Mouse (Mus musculus) lung, embryonic 15.5 days (tissue): Measurements from ENCODE around the gene Helz. TPM values are rescaled to one million over a fixed set of nuclear protein-coding genes. Genes with fewer than 3 reads are reported as not detected.
A peak's percentile ranks its signal among the peaks of the same experiment; 100 is the strongest.
"Not testable (repeated sequence)": the region's sequence is repeated elsewhere in the genome, so short reads cannot be mapped to it uniquely, and the experiment has no call there.

ENCODE experiments used
- ATAC-seq: fragments of 200-750 bp; cut with Nextera tagmentation; 2 replicates; pipeline ENCODE4 v1.8.0; 2017; ENCODE audit warnings: moderate number of reproducible peaks, borderline replicate concordance; ENCODE audit not compliant: low FRiP score, low TSS enrichment; ENCODE audit errors: extremely low read depth
- H3K27ac ChIP-seq: fragments of 300-500 bp; sonication (generic); 2 replicates; pipeline ENCODE4 v1.5.1; 2015; ENCODE audit warnings: moderate library complexity, mild to moderate bottlenecking, inconsistent platforms
- H3K27me3 ChIP-seq: fragments of 300-500 bp; sonication (generic); 2 replicates; pipeline ENCODE4 v1.6.1; 2015; ENCODE audit warnings: inconsistent platforms
- H3K36me3 ChIP-seq: fragments of 300-500 bp; sonication (generic); 2 replicates; pipeline ENCODE4 v1.6.1; 2015; ENCODE audit warnings: inconsistent platforms
- H3K4me1 ChIP-seq: fragments of 300-500 bp; sonication (generic); 2 replicates; pipeline ENCODE4 v1.6.1; 2015; ENCODE audit warnings: inconsistent platforms
- H3K4me2 ChIP-seq: fragments of 300-500 bp; sonication (generic); 2 replicates; pipeline ENCODE4 v1.6.1; 2015; ENCODE audit warnings: inconsistent platforms, mild to moderate bottlenecking, moderate library complexity
- H3K4me3 ChIP-seq: fragments of 300-500 bp; sonication (generic); 2 replicates; pipeline ENCODE4 v1.5.1; 2015; ENCODE audit warnings: mild to moderate bottlenecking, inconsistent platforms
- H3K9ac ChIP-seq: fragments of 300-500 bp; sonication (generic); 2 replicates; pipeline ENCODE4 v1.6.1; 2015; ENCODE audit warnings: inconsistent platforms
- H3K9me3 ChIP-seq: fragments of 300-500 bp; sonication (generic); 2 replicates; pipeline ENCODE4 v1.6.1; 2016; ENCODE audit warnings: inconsistent platforms
- WGBS: fragments of 180-500 bp; shearing (Covaris S2); methylation state at CpG from one replicate; pipeline ENCODE4 v1.1.7; 2015; 5-methylcytosine and 5-hydroxymethylcytosine counted together
- polyA plus RNA-seq: library from polyadenylated mRNA; unstranded; fragments of >200 nt; fragmentation: Nextera tagmentation; extraction: Ambion mirVana; gene quantifications from 2 replicates; pipeline ENCODE4 v1.2.1, GENCODE M21; 2015

Gene Helz
- polyA plus RNA-seq, 1 experiment from 2014 or later = 20.2 TPM

DNA sequence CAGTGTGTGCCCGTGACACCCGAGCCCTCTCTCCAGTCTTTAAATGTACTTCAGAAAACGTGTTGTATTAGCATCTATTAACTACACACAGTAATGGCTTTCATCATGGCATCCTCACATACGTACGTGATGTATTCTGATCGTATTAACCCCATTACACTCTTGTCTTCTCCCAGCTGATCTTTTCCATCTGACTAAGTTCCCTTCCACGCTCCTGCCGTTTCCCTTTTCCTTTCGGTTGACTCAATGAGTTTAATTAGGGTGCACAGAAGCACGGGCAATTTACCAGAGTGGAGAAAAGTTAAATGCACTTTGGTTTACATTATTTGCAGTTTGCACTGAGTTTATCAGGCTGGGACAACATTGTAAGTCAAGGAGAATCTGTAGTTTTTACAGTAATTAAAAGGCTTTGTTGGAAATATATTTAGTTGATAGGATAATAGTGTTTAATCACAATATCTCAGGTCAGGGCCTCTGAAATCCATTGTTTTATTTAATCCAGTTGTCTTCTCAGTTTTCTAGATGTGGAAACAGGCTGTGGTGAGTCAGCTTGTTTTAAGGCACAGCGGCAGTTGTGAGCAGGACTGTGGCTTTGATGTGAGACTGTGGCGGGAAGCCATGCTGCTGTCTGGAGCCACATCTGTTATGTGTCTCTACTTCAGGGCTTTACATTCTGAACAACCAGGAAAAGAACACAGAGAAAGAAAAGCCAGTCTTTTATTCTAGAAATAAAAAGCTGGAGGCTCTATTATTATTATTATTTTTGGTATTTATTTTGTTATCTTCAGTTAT lies 37.1 kb downstream of the Helz start:
- no peaks in the 10 kb centered on the region for H3K9me3 ChIP-seq
- 79% methylated on average over 12 of the region's 12 CpGs for WGBS
- no peak overlapping the region for H3K27ac ChIP-seq
- H3K36me3 ChIP-seq = peaks cover 11% of the 10 kb centered on the region; the same call in 1 of the 2 replicates
- no peak for ATAC-seq
- no peak overlapping the region for H3K4me2 ChIP-seq
- H3K9ac ChIP-seq = no peak overlapping the region
- no peaks in the 10 kb centered on the region for H3K27me3 ChIP-seq
- no peak overlapping the region for H3K4me3 ChIP-seq
- no peaks in the 10 kb centered on the region for H3K4me1 ChIP-seq

GRCm38 (mm10) chr11:107586129-107586528 lies 38.4 kb downstream of the Helz start:
- ATAC-seq, H3K4me2 ChIP-seq, H3K27ac ChIP-seq, H3K36me3 ChIP-seq, H3K4me1 ChIP-seq, H3K4me3 ChIP-seq, H3K9ac ChIP-seq, H3K27me3 ChIP-seq, H3K9me3 ChIP-seq: not testable (repeated sequence)
- 78% methylated on average over 5 of the region's 5 CpGs for WGBS

DNA sequence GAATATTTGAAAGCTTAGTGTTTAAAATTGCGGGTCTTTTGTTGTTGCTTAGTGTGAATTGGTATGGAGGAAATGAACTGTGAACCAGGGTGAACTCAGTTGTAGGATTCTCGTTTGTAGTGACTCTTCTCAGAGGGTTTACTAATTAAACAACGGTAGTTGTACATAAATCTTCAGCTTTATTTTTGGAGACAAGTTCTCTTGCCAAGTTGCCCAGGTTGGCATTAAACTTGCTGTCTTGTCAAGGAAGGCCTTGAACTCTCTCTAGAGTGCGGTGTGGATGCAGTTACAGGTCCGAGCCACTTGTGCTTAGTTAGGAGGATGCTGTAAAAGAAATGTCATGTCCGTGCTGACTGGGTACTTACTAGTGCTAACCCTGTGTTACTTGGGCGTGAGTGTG lies 39.4 kb downstream of the Helz start:
- Histone ChIP-seq H3K4me3 (no peak overlapping the region), H3K4me2 (no peak overlapping the region), H3K9me3 (no peaks in the 10 kb centered on the region), H3K4me1 (no peaks in the 10 kb centered on the region), H3K36me3 (no peaks in the 10 kb centered on the region), H3K9ac (no peak overlapping the region), H3K27me3 (no peaks in the 10 kb centered on the region), H3K27ac (no peak overlapping the region)
- ATAC-seq = no peak
- 88% methylated on average over 7 of the region's 7 CpGs for WGBS

DNA sequence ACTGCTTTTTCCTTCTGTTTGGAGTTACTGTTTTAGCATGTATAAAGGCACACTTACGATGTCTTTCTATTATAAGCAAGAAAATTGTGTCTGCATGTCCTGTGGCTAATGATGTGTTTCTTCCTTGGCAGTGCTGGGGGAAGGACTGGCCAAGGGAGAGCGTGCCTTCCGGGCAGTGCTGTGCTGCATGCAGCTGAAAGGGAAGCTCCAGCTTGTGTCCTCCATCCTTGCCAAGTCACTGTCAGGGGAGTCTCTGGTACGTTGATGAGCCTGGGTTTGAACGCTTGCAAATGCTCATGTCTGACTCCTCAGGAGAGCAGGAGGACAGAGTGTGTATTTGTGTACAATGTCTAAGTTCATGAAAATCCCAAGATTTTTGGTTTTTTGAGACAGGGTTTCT lies 44.8 kb downstream of the Helz start:
- 84% methylated on average over 5 of the region's 5 CpGs for WGBS

GRCm38 (mm10) chr11:107597381-107597780 lies 49.7 kb downstream of the Helz start:
- no peak overlapping the region for H3K9ac ChIP-seq
- H3K4me3 ChIP-seq = no peak overlapping the region
- H3K27ac ChIP-seq = no peak overlapping the region
- 94% methylated on average over 4 of the region's 4 CpGs for WGBS
- H3K4me1 ChIP-seq = no peaks in the 10 kb centered on the region
- H3K27me3 ChIP-seq = no peaks in the 10 kb centered on the region
- no peak overlapping the region for H3K4me2 ChIP-seq
- ATAC-seq = no peak
- peaks cover 46% of the 10 kb centered on the region for H3K36me3 ChIP-seq
- H3K9me3 ChIP-seq = no peaks in the 10 kb centered on the region

More for the DNA sequence above, 44.8 kb downstream of the Helz start:
- Histone ChIP-seq H3K27ac (no peak overlapping the region), H3K9ac (no peak overlapping the region), H3K36me3 (peaks cover 23% of the 10 kb centered on the region; the same call in 1 of the 2 replicates), H3K4me3 (no peak overlapping the region), H3K9me3 (no peaks in the 10 kb centered on the region), H3K4me1 (no peaks in the 10 kb centered on the region), H3K4me2 (no peak overlapping the region), H3K27me3 (no peaks in the 10 kb centered on the region)
- ATAC-seq = no peak

- no peaks in the 10 kb centered on the region for H3K27me3 ChIP-seq
- no peaks in the 10 kb centered on the region for H3K9me3 ChIP-seq
- H3K27ac ChIP-seq = no peak overlapping the region
- no peak overlapping the region for H3K4me2 ChIP-seq
- H3K9ac ChIP-seq = no peak overlapping the region
- H3K36me3 ChIP-seq = peaks cover 39% of the 10 kb centered on the region
- no peak for ATAC-seq
- no peaks in the 10 kb centered on the region for H3K4me1 ChIP-seq
- no peak overlapping the region for H3K4me3 ChIP-seq
- 85% methylated on average over 7 of the region's 7 CpGs for WGBS
Measured at GRCm38 (mm10) chr11:107605694-107606093, 58.0 kb downstream of the Helz start.

DNA sequence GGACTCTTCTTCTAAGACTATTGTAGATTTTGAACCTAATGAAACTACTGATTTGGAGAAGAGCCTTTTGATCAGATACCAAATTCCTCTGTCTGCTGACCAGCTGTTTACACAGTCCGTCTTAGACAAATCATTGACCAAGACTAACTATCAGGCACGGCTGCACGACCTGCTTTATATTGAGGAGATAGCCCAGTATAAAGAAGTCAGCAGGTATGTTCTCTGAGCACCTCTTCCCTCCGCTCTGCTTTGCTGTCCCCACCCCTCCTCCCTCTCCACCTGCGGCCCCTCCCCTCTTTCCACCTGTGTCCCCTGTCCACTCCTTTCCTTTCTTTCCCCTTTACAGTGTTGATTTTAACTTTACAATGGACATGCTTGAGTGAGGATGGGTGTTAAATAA lies 66.2 kb downstream of the Helz start:
- H3K36me3 ChIP-seq = peaks cover 26% of the 10 kb centered on the region
- no peak for ATAC-seq
- no peaks in the 10 kb centered on the region for H3K4me1 ChIP-seq
- H3K9ac ChIP-seq = no peak overlapping the region
- H3K4me3 ChIP-seq = no peak overlapping the region
- no peaks in the 10 kb centered on the region for H3K9me3 ChIP-seq
- WGBS = 72% methylated on average over 5 of the region's 5 CpGs
- H3K4me2 ChIP-seq = no peak overlapping the region
- H3K27me3 ChIP-seq = no peaks in the 10 kb centered on the region
- no peak overlapping the region for H3K27ac ChIP-seq

GRCm38 (mm10) chr11:107615696-107616095 lies 68.0 kb downstream of the Helz start:
- H3K4me2 ChIP-seq = no peak overlapping the region
- H3K4me1 ChIP-seq = no peaks in the 10 kb centered on the region
- no peak overlapping the region for H3K4me3 ChIP-seq
- ATAC-seq = no peak
- H3K36me3 ChIP-seq = peaks cover 44% of the 10 kb centered on the region
- no peaks in the 10 kb centered on the region for H3K9me3 ChIP-seq
- WGBS = 86% methylated on average over 4 of the region's 5 CpGs
- H3K9ac ChIP-seq = no peak overlapping the region
- no peak overlapping the region for H3K27ac ChIP-seq
- H3K27me3 ChIP-seq = no peaks in the 10 kb centered on the region

DNA sequence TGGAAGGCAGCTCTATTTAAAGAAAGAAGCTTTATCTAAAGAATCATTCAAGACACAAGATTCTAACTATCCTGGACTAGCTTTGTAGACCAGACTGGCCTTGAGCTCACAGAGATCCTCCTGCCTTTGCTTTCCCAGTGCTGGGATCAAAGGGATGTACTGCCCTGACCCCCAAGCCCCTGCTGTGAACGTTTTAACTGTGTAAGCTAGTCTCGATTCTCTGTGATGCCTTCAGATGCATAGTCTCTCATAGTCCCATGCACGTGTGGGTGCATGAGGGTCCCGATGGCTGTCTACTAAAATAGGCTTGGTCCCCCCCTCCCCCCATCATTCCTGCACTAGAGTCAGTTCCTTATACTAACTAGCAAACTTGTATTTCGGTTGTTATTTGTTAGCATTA lies 70.2 kb downstream of the Helz start:
- no peak overlapping the region for H3K4me3 ChIP-seq
- no peaks in the 10 kb centered on the region for H3K4me1 ChIP-seq
- no peak overlapping the region for H3K4me2 ChIP-seq
- no peak overlapping the region for H3K9ac ChIP-seq
- H3K27me3 ChIP-seq = no peaks in the 10 kb centered on the region
- WGBS = 72% methylated on average over 5 of the region's 5 CpGs
- H3K9me3 ChIP-seq = no peaks in the 10 kb centered on the region
- no peak for ATAC-seq
- no peak overlapping the region for H3K27ac ChIP-seq
- peaks cover 50% of the 10 kb centered on the region for H3K36me3 ChIP-seq

- H3K36me3 ChIP-seq = peaks cover 40% of the 10 kb centered on the region
- no peaks in the 10 kb centered on the region for H3K4me1 ChIP-seq
- no peak overlapping the region for H3K4me2 ChIP-seq
- H3K9ac ChIP-seq = no peak overlapping the region
- H3K27me3 ChIP-seq = no peaks in the 10 kb centered on the region
- no peaks in the 10 kb centered on the region for H3K9me3 ChIP-seq
- ATAC-seq = no peak
- WGBS = 95% methylated on average over 3 of the region's 3 CpGs
- no peak overlapping the region for H3K4me3 ChIP-seq
- no peak overlapping the region for H3K27ac ChIP-seq
Measured at GRCm38 (mm10) chr11:107624661-107625060, 76.9 kb downstream of the Helz start.

- no peaks in the 10 kb centered on the region for H3K27me3 ChIP-seq
- no peak overlapping the region for H3K27ac ChIP-seq
- WGBS = 76% methylated on average over 11 of the region's 11 CpGs
- H3K9ac ChIP-seq = no peak overlapping the region
- no peak overlapping the region for H3K4me3 ChIP-seq
- no peak overlapping the region for H3K4me2 ChIP-seq
- H3K4me1 ChIP-seq = no peaks in the 10 kb centered on the region
- ATAC-seq = no peak
- H3K9me3 ChIP-seq = no peaks in the 10 kb centered on the region
- H3K36me3 ChIP-seq = peaks cover 32% of the 10 kb centered on the region
Measured at GRCm38 (mm10) chr11:107625746-107626145, 78.0 kb downstream of the Helz start.

- Histone ChIP-seq H3K27ac (no peak overlapping the region), H3K9me3 (no peaks in the 10 kb centered on the region), H3K9ac (no peak overlapping the region), H3K4me2 (no peak overlapping the region), H3K36me3 (peaks cover 35% of the 10 kb centered on the region), H3K4me3 (no peak overlapping the region), H3K4me1 (no peaks in the 10 kb centered on the region), H3K27me3 (no peaks in the 10 kb centered on the region)
- 0 out of 2 replicates have a peak, but pooled peaks have one; percentile 35 for ATAC-seq
- 37% methylated on average over 4 of the region's 4 CpGs for WGBS
Measured at GRCm38 (mm10) chr11:107629504-107629903, 81.8 kb downstream of the Helz start.
